Mouse (Mus musculus) heart, embryonic 14.5 days (tissue): ENCODE measurements around the gene Hint1. TPM values are rescaled to one million over a fixed set of nuclear protein-coding genes. Genes with fewer than 3 reads are reported as not detected.

Experiments used
- ATAC-seq: fragments of 200-750 bp; cut with Nextera tagmentation; 2 replicates; pipeline ENCODE4 v1.8.0; 2017; ENCODE audit warnings: low read depth, moderate TSS enrichment; ENCODE audit not compliant: insufficient number of reproducible peaks, insufficient read depth, low FRiP score
- H3K27ac ChIP-seq, 2 experiments: fragments of 200-500 bp in 1 of 2; fragments of 300-500 bp in 1 of 2; sonication (generic) in 1 of 2; replicated peaks in 1 of 2; 2 replicates each; pipeline ENCODE4 v1.5.1; 2012 to 2014; ENCODE audit warnings: low read depth in 2 of 2, low read length in 2 of 2, control low read depth in 1 of 2, mild to moderate bottlenecking in 1 of 2, mixed read lengths in 1 of 2; ENCODE audit not compliant: control insufficient read depth in 1 of 2, insufficient read depth in 1 of 2
- H3K27me3 ChIP-seq: fragments of 300-500 bp; sonication (generic); 2 replicates; pipeline ENCODE4 v1.6.1; 2014; ENCODE audit warnings: mild to moderate bottlenecking, low read length, control low read depth; ENCODE audit not compliant: control insufficient read depth, insufficient read depth
- H3K36me3 ChIP-seq: fragments of 300-500 bp; sonication (generic); 2 replicates; pipeline ENCODE4 v1.6.1; 2014; ENCODE audit warnings: mild to moderate bottlenecking, control low read depth, low read length, mixed read lengths; ENCODE audit not compliant: control insufficient read depth, insufficient read depth
- H3K4me1 ChIP-seq, 2 experiments: fragments of 200-500 bp in 1 of 2; fragments of 300-500 bp in 1 of 2; sonication (generic) in 1 of 2; 2 replicates each; pipeline ENCODE4 v1.6.1; 2012 to 2014; ENCODE audit warnings: low read length in 2 of 2, control low read depth in 1 of 2, mixed read lengths in 1 of 2; ENCODE audit not compliant: control insufficient read depth in 2 of 2, insufficient read depth in 2 of 2
- H3K4me2 ChIP-seq: fragments of 300-500 bp; sonication (generic); 2 replicates; pipeline ENCODE4 v1.6.1; 2014; ENCODE audit warnings: mild to moderate bottlenecking, low read length
- H3K4me3 ChIP-seq, 2 experiments: fragments of 200-500 bp in 1 of 2; fragments of 300-500 bp in 1 of 2; sonication (generic) in 1 of 2; 2 replicates each; pipeline ENCODE4 v1.5.1; 2012 to 2014; ENCODE audit warnings: low read length in 2 of 2, mild to moderate bottlenecking in 2 of 2, control low read depth in 1 of 2, low read depth in 1 of 2, moderate library complexity in 1 of 2; ENCODE audit not compliant: control insufficient read depth in 1 of 2, insufficient read depth in 1 of 2
- H3K9ac ChIP-seq: fragments of 300-500 bp; sonication (generic); 2 replicates; pipeline ENCODE4 v1.6.1; 2014; ENCODE audit warnings: mild to moderate bottlenecking, low read length
- H3K9me3 ChIP-seq: fragments of 300-500 bp; sonication (generic); 2 replicates; pipeline ENCODE4 v1.6.1; 2016; ENCODE audit warnings: low read length, control low read depth; ENCODE audit not compliant: control insufficient read depth
- WGBS: fragments of 180-500 bp; shearing (Covaris S2); extraction: QIAGEN DNeasy Blood & Tissue Kit; methylation state at CpG from one replicate; pipeline ENCODE4 v1.1.7; 2014; 5-methylcytosine and 5-hydroxymethylcytosine counted together
- polyA plus RNA-seq: library from polyadenylated mRNA; unstranded; fragments of >200 nt; fragmentation: Nextera tagmentation; extraction: Ambion mirVana; gene quantifications from 2 replicates; pipeline ENCODE4 v1.2.1, GENCODE M21; 2014

The Hint1 gene
- polyA plus RNA-seq, 1 experiment from 2014 or later: 753 TPM

DNA sequence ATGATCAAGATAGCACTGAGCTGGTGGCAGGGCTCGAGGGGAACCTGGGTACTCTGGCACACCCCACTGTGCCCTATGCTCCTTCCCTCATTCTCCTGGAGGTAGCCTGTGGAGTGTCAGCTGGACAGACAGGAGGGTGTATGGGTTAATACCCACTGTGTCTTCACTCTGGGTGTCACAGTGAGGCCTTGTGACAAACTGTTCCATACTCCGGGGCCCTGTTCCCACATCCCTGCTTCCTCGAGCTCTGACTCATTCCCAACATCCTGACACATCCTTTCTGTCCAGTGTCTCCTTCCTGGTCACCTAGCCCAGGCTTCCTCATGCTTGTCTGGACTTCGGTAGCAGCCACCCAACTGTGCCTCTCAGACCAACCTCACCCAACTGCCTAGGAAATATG is 40.3 kb downstream of the Hint1 start:
- Histone ChIP-seq H3K27me3 (no peaks in the 10 kb centered on the region), H3K4me2 (no peak overlapping the region), H3K36me3 (peaks cover 45% of the 10 kb centered on the region), H3K4me1 (peaks cover 28 to 43% of the 10 kb centered on the region in 2 experiments), H3K9me3 (no peaks in the 10 kb centered on the region), H3K9ac (0 out of 2 replicates have a peak overlapping the region, but pooled peaks have one; percentile 1), H3K4me3 (no peak overlapping the region), H3K27ac (peak overlapping the region in 1 of 2 experiments; percentile 44; a peak in 3 of 4 replicates)
- no peak for ATAC-seq
- WGBS: 37% methylated on average over 4 of the region's 4 CpGs

DNA sequence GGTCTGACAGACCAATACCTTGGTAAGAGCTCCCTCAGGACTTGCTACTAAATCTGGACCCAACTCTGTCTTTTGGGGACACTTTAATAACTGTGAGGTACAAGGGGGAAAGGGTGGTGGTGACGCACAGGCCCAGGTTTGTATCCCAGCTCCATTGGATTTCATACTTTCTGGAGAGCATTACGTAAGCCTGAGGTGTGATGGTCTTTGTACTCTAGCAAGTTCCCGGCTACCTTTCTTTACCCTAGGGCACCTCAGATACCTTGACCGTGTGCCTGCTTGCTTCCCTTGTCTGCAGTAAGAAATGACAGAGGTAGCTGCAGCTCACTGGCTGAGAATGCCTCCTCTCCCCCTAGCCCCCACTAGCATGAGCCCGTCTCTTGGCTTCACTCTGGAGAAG is 41.1 kb downstream of the Hint1 start:
- no peak for ATAC-seq
- Histone ChIP-seq H3K4me2 (no peak overlapping the region), H3K4me1 (peaks cover 27 to 40% of the 10 kb centered on the region in 2 experiments), H3K27me3 (no peaks in the 10 kb centered on the region), H3K4me3 (no peak overlapping the region), H3K27ac (no peak overlapping the region), H3K9ac (no peak overlapping the region), H3K36me3 (peaks cover 52% of the 10 kb centered on the region), H3K9me3 (no peaks in the 10 kb centered on the region)
- 88% methylated on average over 5 of the region's 5 CpGs for WGBS

DNA sequence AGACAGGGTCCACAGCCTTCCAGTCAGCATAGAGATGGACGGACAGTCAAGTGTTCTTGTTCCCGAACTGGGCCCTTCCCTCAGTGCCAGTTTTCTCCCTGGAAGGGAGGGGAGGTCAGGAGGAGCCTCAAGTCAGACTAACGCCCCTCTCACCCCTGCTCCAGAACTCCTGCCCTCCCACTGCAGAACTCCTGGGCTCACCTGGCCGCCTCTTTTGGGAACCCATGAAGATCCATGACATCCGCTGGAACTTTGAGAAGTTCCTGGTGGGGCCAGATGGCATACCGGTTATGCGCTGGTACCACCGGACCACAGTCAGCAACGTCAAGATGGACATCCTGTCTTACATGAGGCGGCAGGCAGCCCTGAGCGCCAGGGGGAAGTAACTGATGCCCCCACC is 43.1 kb downstream of the Hint1 start:
- 89% methylated on average over 11 of the region's 11 CpGs for WGBS
- no peaks in the 10 kb centered on the region for H3K27me3 ChIP-seq
- H3K4me3 ChIP-seq: no peak overlapping the region
- no peak overlapping the region for H3K27ac ChIP-seq
- H3K36me3 ChIP-seq: peaks cover 67% of the 10 kb centered on the region
- no peak overlapping the region for H3K9ac ChIP-seq
- H3K9me3 ChIP-seq: no peaks in the 10 kb centered on the region
- H3K4me1 ChIP-seq: peaks cover 13 to 25% of the 10 kb centered on the region in 2 experiments
- H3K4me2 ChIP-seq: no peak overlapping the region
- no peak for ATAC-seq

DNA sequence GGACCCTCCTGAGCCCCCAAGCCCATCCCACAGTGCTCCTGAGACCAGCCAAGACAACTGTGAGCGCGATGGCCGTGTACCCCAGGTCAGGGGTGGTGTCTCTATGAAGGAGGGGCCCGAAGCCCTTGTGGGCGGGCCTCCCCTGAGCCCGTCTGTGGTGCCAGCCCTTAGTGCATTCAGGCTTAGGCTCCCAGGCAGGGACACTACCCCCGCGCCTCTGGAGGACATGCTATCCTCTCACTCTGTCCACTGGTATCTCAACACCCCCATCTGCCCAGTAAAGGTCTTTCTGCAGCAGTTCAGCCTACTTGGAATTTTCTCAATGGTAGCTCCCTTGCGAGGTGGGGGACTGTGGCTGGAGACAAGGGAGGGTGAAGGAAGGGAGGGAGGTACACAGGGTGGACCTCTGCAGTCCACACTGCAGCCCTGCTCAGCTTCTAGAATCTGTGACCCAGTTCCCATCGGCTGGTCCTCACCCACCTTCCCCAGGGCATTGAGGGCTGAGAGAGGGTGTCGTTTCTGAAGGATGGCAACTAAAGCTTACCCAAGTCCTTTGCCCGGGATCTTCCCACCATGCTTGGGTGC is 44.0 kb downstream of the Hint1 start:
- Histone ChIP-seq H3K4me1 (peaks cover 11 to 16% of the 10 kb centered on the region in 2 experiments), H3K27me3 (no peaks in the 10 kb centered on the region), H3K9me3 (no peaks in the 10 kb centered on the region), H3K27ac (no peak overlapping the region), H3K36me3 (peaks cover 76% of the 10 kb centered on the region), H3K4me3 (no peak overlapping the region), H3K9ac (no peak overlapping the region), H3K4me2 (no peak overlapping the region)
- ATAC-seq: no peak
- WGBS: 86% methylated on average over 12 of the region's 12 CpGs

DNA sequence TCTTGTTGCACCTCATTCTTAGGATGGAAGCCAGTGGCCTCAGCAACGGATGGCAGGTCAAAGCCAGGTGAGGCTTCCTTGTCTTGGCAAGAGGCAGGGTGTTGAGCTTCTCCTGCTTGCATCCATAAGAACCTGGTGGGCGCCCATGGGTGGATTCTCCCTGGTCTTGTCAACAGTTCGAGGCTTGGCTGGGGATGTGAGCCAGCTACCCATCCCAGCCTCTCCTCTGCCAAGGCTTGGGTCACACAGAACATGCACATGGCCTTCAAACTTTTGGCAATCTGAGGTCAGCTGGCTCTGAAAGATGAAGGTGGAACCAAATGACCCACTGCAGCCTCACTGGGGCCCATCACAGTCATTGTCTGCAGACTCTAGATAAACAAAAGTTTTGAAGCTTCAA is 45.0 kb downstream of the Hint1 start:
- no peak overlapping the region for H3K4me3 ChIP-seq
- H3K4me2 ChIP-seq: no peak overlapping the region
- H3K9me3 ChIP-seq: no peaks in the 10 kb centered on the region
- H3K27me3 ChIP-seq: no peaks in the 10 kb centered on the region
- no peak overlapping the region for H3K9ac ChIP-seq
- no peak overlapping the region for H3K27ac ChIP-seq
- 86% methylated on average over 3 of the region's 3 CpGs for WGBS
- ATAC-seq: no peak
- peaks cover 86% of the 10 kb centered on the region for H3K36me3 ChIP-seq
- peaks cover 5 to 6% of the 10 kb centered on the region in 2 experiments for H3K4me1 ChIP-seq

DNA sequence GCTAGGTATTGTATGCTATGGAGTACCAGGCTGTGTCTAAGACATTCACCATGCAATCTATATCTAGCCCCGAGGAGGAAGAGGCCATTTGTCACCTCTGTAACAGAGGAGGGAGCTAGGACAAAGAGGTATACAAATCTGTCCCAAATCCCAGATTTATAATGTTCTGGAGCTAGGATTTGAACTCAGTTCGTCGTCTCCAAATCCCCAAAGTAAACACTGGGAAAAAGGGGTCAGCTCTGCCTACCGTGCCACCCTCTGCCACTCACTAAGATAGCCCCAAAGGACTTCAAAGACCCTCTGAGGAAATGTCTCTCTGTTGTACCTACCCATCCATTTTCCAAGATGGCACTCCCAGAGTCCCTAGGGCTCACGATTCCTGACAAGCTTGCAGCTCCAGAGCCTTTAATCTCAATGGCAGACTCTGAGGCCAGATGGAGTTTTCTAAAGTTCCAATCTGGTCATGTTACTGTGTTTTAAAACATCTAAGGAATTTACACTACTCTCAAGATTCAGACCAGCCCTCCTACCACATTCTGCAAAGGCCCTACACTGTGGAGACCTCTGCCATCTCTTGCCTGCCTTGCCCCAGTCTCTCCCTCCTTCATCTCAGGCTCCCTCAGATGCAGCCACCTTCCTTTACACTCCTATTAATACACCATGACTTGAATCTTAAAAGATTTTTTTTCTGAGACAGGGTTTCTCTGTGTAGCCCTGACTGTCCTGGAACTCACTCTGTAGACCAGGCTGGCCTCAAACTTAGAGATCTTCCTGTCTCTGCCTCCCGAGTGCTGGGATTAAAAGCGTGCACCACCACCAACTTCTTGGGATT is 45.7 kb downstream of the Hint1 start:
- Histone ChIP-seq H3K4me1 (no peaks in the 10 kb centered on the region; a peak in 1 of 4 replicates), H3K4me3 (no peak overlapping the region), H3K36me3 (peaks cover 93% of the 10 kb centered on the region), H3K27me3 (no peaks in the 10 kb centered on the region), H3K27ac (no peak overlapping the region), H3K9ac (no peak overlapping the region), H3K9me3 (no peaks in the 10 kb centered on the region), H3K4me2 (no peak overlapping the region)
- 88% methylated on average over 7 of the region's 7 CpGs for WGBS
- ATAC-seq: no peak

DNA sequence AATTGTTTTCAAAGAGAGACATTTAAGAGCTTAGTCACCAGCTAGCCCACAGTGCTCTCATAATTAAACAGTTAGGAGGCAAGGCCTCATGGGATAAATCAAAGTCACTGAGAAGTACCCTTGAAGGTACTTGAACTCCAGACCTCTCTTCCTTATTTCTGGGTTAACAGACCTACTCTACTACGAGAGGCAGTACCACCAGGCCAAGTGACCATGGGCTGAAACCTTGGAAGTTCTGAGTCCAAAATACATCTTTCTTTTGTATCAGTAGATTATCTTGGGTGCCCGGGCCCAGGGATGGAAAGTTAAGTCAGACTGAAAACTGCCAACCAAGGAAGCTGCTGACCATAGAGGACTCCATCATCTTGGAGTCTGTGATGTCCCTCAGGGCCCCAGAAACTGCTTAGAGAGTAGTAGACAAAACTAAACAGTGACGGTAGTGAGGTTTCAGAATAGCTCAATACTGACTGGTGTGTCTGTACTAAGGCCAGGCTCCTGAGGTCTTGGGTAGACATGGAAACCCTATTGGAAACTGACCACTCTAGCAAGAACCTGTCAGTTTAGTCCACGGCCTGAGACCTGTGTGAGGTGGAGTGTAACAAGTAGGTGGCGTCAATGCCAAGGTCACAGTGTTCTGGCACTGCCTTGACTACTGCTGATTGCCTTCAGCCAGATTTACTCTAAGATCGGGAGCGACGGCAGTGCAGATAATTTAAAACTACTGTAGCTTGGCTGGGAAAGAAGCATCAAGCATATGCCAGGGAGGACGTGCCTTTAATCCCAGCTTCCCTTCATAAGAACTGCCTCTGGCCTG is 46.5 kb downstream of the Hint1 start:
- Histone ChIP-seq H3K36me3 (peaks cover 93% of the 10 kb centered on the region), H3K9ac (no peak overlapping the region), H3K4me2 (no peak overlapping the region), H3K27me3 (no peaks in the 10 kb centered on the region), H3K4me3 (no peak overlapping the region), H3K27ac (no peak overlapping the region), H3K9me3 (no peaks in the 10 kb centered on the region), H3K4me1 (no peaks in the 10 kb centered on the region)
- no peak for ATAC-seq
- WGBS: 73% methylated on average over 9 of the region's 9 CpGs
